ENCODE assay signal across 8 mouse cellular contexts in the genomic region with DNA sequence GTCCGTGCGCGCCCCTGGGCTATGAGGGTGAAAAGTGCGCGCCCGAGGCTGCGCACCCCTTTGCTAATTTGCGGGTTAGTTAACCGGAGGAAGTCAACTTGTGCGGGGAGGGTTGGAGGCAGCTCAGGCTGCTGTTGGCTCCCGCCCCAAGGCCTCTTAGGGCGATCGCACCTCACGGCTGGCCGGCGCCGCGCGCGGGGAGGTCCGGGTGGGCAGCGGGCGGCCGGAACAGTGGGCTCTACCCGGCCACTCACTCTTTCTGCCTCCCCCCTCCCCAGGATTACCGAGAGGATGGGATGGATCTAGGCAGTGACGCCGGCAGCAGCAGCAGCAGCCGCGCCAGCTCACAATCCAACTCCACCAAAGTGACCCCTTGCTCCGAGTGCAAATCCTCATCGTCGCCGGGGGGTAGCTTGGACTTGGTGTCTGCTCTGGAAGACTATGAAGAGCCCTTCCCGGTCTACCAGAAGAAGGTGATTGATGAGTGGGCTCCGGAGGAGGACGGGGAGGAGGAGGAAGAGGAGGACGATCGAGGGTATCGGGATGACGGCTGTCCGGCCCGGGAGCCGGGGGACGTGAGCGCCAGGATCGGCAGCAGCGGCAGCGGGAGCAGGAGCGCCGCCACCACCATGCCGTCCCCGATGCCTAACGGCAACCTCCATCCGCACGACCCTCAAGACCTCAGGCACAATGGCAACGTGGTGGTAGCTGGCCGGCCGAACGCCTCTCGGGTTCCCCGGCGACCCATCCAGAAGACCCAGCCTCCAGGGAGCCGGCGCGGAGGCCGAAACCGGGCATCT.
DNase-seq lines count a peak whose midpoint lies in the region; ATAC-seq lines count a peak whose summit lies in the region.

No protein-coding gene starts in this region.

- under 1% methylated on average over 68 of the region's 68 CpGs for WGBS in embryonic facial prominence, embryonic 11.5 days
- WGBS in heart, embryonic 12.5 days, result under 1% methylated on average over 64 of the region's 68 CpGs
- under 1% methylated on average over 66 of the region's 68 CpGs for WGBS in midbrain, embryonic 10.5 days

- H3K9me3 ChIP-seq in embryonic facial prominence, embryonic 11.5 days (replicated peaks; ENCODE audit: control insufficient read depth, low read length), result no peaks in the 10 kb centered on the region
- H3K9me3 ChIP-seq in heart, embryonic 12.5 days (replicated peaks), result no peaks in the 10 kb centered on the region
- H3K9me3 ChIP-seq in midbrain, embryonic 10.5 days (replicated peaks), result no peaks in the 10 kb centered on the region

- H3K4me3 ChIP-seq in embryonic facial prominence, embryonic 11.5 days (ENCODE audit: low read depth, low read length), result peak overlapping the region; percentile 54
- peak overlapping the region; percentile 87 for H3K4me3 ChIP-seq in heart, embryonic 12.5 days
- H3K4me3 ChIP-seq in midbrain, embryonic 10.5 days, result peak overlapping the region; percentile 80

- no peaks in the 10 kb centered on the region for H3K36me3 ChIP-seq in embryonic facial prominence, embryonic 11.5 days (replicated peaks; ENCODE audit: control insufficient read depth, insufficient read depth, low read depth, low read length)
- H3K36me3 ChIP-seq in heart, embryonic 12.5 days, result peaks cover 4% of the 10 kb centered on the region
- H3K36me3 ChIP-seq in midbrain, embryonic 10.5 days, result 0 out of 2 replicates have a peak, but pooled peaks cover 3% of the 10 kb centered on the region

- peak overlapping the region; percentile 97 for H3K4me2 ChIP-seq in embryonic facial prominence, embryonic 11.5 days (ENCODE audit: low read depth, low read length)
- peak overlapping the region; percentile 81 for H3K4me2 ChIP-seq in heart, embryonic 12.5 days

- H3K27ac ChIP-seq in embryonic facial prominence, embryonic 11.5 days (replicated peaks; ENCODE audit: low read depth, low read length), result peak overlapping the region; percentile 65; the same call in 1 of the 2 replicates
- peak overlapping the region; percentile 99 for H3K27ac ChIP-seq in heart, embryonic 12.5 days (ENCODE audit: poor library complexity, severe bottlenecking)
- peak overlapping the region; percentile 89 for H3K27ac ChIP-seq in midbrain, embryonic 10.5 days (replicated peaks)

- intact Hi-C loops in left cerebral cortex, postnatal 4 days (cut with DNase I), result loop anchor here (10.0 kb wide), 1 partner anchor 430 kb away; a partner anchor contains a TSS

- peak overlapping the region; percentile 60 for H3K9ac ChIP-seq in embryonic facial prominence, embryonic 11.5 days (replicated peaks; ENCODE audit: low read length)
- peak overlapping the region; percentile 95 for H3K9ac ChIP-seq in heart, embryonic 12.5 days

- peak; percentile 50 for ATAC-seq in embryonic facial prominence, embryonic 11.5 days (replicated peaks; ENCODE audit: insufficient number of reproducible peaks, low FRiP score, low TSS enrichment, low read depth)
- peak; percentile 12 for ATAC-seq in heart, embryonic 12.5 days (ENCODE audit: insufficient number of reproducible peaks, low FRiP score)

- no peaks in the 10 kb centered on the region for H3K4me1 ChIP-seq in embryonic facial prominence, embryonic 11.5 days (ENCODE audit: control insufficient read depth, insufficient read depth, low read length)
- peaks cover 40% of the 10 kb centered on the region for H3K4me1 ChIP-seq in heart, embryonic 12.5 days (replicated peaks)
- H3K4me1 ChIP-seq in midbrain, embryonic 10.5 days, result peaks cover 52% of the 10 kb centered on the region

- no peaks in the 10 kb centered on the region; the same call in 1 of the 2 replicates for H3K27me3 ChIP-seq in embryonic facial prominence, embryonic 11.5 days (ENCODE audit: control insufficient read depth, insufficient read depth, low read length)
- H3K27me3 ChIP-seq in heart, embryonic 12.5 days (replicated peaks), result no peaks in the 10 kb centered on the region
- peaks cover 22% of the 10 kb centered on the region for H3K27me3 ChIP-seq in midbrain, embryonic 10.5 days (ENCODE audit: low read depth, poor library complexity, severe bottlenecking)

- DNase-seq in left cerebral cortex, postnatal 4 days, result peak; percentile 25
- no peak for DNase-seq in left cerebral cortex, adult 9 months (ENCODE audit: low spot score in 2 of 2)
- DNase-seq in ZHBTc4 (ENCODE audit: low read depth, low spot score) (peak; percentile 52), MN1 (ENCODE audit: low spot score) (no peak)
- DNase-seq in embryonic facial prominence, embryonic 11.5 days (ENCODE audit: low spot score), result peak; percentile 59
- peak; percentile 55 to 66 for DNase-seq in kidney, postnatal 4 days
- peak; percentile 71 for DNase-seq in midbrain, embryonic 10.5 days (ENCODE audit: low spot score)

Comparison
In these comparisons a context has a peak if more than half of its experiments do, and no peak if none do; other contexts are left out.
1. DNase-seq: peak in left cerebral cortex, postnatal 4 days (single experiment), ZHBTc4 (single experiment), embryonic facial prominence, embryonic 11.5 days (single experiment), kidney, postnatal 4 days (2 of 2) and midbrain, embryonic 10.5 days (single experiment); none in left cerebral cortex, adult 9 months (0 of 2) and MN1 (single experiment).
2. Peak in every context shown above with its lines, with median percentiles within 50 percentile points of each other: H3K27ac ChIP-seq and H3K4me3 ChIP-seq.